In the genomic region with DNA sequence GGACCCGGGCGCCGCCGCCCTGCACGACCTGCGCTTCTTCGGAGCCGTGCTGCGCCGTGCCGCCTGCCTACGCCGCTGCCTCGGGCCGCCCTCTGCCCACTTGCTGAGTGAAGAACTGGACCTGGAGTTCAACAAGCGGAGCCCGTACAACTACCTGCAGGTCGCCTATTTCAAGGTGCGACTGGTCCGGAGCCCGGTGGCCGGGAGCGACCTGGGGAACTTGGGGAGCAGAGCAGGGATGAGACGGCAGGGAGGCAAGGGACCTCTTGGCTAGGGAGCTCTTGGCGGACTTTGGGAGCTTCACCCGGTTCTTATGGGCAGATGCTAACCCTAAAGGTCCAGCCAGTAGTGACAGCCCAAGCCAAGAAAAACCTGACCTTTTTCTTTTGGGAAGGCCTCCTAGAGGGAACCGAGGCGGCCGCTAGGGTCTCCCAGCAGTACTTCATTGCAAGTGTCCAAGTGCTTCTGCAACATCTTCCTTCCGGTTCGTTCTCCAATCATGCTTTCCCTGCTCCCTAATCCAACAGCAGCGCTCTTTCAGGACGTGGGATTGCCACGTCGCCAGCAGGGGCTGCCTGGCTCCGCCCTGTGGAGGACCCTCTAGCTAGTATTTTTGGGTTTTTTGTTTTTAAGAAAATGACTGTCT, we compare ENCODE assay signal across 2 mouse cellular contexts.
TF ChIP-seq lines count a peak whose summit lies in the region.

No protein-coding gene starts in this region.

TF ChIP-seq in C2C12, 6 proteins besides CTCF, POLR2A, EP300 and RAD21:
- TF ChIP-seq MAX (IDR thresholded peaks at IDR 0.05) (peak; percentile 15), FOSL1 (IDR thresholded peaks at IDR 0.05; ENCODE audit: insufficient read depth, low read length, poor library complexity, severe bottlenecking) (no peak)

TF ChIP-seq in myocyte, 11 proteins besides CTCF, POLR2A, EP300 and RAD21:
- TF ChIP-seq POLR2AphosphoS2 (IDR thresholded peaks at IDR 0.05; ENCODE audit: insufficient read length, low read depth) (peak; percentile 20), SRF (IDR thresholded peaks at IDR 0.05; ENCODE audit: control insufficient read depth, insufficient read length, low read depth) (no peak)
